Mouse (Mus musculus): Measurements from ENCODE around the gene Rpl10a.

DNA sequence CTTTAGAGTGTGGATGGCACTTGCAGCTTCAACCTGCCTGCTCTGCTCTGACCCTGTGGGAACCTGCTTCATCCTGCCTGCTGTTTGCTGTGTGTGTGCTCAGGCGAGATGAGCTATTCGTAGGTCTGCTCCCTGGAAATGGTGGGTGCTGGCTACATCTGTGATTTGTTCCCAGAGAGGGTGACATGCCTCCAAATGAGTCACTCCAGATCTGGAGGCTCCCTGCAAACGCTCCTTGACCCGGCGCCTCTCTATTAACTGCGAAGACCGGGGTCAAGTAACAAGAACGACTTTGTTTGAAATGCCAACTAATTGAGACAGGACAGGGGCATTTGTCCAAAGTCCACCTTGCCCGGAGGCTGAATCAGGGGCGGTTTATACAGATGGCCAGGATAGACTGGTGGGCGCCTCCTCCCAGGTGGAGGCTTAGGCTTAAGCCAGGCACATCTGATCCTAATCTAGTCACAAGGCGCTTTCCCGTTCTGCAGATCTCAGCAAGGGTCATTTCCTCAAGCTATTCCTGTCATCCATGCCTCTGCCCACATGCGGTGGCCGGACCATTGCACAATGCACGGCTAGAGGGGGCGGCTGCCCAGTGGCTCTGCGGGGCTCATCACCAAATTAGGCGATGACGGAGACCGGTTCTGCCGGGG lies 472 bp upstream of the Rpl10a start:
- no peak for TF ChIP-seq EP300 (optimal IDR thresholded peaks at IDR 0.05)
- no peak for TF ChIP-seq CTCF (IDR thresholded peaks at IDR 0.05; ENCODE audit: low read depth)
